Mouse (Mus musculus) adrenal gland (tissue): Measurements from ENCODE around the gene Grm4.

Experiments
- intact Hi-C: fragments of 180-260 bp; cut with DNase I; formaldehyde crosslinking; loops from one replicate; pipeline ENCODE4 v1.15.1; 2025

The Grm4 gene

GRCm38 (mm10) chr17:27500811-27501210 is 20.4 kb downstream of the Grm4 start:
- intact Hi-C loops: no loop called here

DNA sequence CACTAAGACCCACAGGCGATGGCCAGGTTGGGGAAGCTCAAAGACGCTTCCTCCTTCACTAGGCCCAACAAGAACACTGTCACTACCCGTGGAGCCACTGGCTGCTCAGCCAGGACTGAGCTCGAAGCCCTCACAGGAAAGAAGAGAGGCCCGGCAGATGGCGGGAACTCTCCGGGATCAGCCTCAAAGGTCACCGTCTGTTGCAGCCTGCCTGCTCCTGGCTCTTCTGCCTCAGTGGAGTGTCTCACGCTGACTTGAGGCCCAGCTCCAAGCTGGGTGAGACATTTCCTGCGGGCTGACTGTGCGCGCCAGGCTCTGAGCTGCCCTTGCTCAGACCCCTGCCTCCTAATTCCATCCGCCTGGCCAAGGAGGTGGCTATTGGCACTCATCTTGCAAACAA is 22.1 kb downstream of the Grm4 start:
- intact Hi-C loops: no loop called here

- intact Hi-C loops: no loop called here
These were observed 23.4 kb downstream of the Grm4 start for GRCm38 (mm10) chr17:27497798-27498197.

GRCm38 (mm10) chr17:27495008-27495540 is 26.1 kb downstream of the Grm4 start:
- intact Hi-C loops: no loop called here

GRCm38 (mm10) chr17:27493969-27494368 is 27.2 kb downstream of the Grm4 start:
- intact Hi-C loops: no loop called here

DNA sequence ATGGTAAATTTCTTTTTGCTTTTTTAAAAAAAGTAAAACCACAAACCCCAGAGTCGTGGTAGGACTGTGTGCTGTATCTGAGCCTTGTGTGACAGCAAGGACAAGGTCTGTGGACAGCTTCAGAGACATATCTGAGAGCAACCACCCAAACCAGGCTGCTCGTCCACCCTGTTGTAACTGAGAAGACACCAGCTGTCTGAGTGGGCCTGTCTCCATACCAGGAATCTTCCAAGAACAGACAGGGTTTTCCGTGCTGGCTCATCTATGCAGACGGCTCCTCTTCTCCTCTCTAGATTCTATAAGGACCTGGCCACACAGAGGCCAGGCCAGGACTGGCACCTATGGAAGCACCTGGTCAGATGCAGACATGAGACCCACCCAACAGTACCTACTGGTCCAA is 27.8 kb downstream of the Grm4 start:
- intact Hi-C loops: no loop called here

- intact Hi-C loops: no loop called here
These were observed 32.9 kb downstream of the Grm4 start for GRCm38 (mm10) chr17:27488173-27488823.

DNA sequence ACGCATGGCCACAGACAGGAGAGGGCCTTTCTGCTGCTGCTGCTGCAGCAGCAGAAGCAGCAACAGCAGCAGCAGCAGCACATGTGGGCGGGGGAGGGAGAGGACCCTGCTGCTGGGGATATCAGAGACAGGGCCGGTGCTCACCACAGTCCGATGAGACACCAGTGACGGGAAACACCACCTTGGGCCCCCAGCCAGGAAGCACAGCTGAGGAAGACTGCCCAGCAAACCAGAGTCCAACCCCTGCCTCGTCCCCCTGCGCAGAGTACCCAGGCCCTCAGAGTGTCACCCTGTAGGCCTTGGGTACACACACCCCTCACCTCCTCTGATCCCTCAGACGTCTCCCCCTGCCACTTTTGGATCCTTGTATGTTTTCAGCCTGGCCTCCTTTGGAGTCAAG is 35.3 kb downstream of the Grm4 start:
- intact Hi-C loops: no loop called here

DNA sequence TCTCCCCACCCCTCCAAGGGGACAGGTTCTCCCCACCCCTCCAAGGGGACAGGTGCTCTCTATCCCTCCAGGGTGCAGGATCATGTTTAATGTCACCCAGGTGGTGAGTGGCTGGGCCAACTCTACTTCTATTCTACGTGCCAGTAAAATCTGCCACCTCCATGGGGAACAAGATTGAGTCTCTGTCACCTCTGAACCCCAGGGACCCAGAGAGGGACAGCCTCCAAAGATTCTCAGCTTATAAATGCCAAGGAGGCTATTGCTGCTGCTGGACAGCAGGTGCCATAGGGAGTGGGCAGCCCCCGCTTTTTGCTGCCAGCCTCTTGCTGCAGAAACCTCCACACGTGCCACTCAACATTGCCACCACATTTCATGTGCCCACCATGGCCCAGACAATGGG is 37.6 kb downstream of the Grm4 start:
- intact Hi-C loops: no loop called here

DNA sequence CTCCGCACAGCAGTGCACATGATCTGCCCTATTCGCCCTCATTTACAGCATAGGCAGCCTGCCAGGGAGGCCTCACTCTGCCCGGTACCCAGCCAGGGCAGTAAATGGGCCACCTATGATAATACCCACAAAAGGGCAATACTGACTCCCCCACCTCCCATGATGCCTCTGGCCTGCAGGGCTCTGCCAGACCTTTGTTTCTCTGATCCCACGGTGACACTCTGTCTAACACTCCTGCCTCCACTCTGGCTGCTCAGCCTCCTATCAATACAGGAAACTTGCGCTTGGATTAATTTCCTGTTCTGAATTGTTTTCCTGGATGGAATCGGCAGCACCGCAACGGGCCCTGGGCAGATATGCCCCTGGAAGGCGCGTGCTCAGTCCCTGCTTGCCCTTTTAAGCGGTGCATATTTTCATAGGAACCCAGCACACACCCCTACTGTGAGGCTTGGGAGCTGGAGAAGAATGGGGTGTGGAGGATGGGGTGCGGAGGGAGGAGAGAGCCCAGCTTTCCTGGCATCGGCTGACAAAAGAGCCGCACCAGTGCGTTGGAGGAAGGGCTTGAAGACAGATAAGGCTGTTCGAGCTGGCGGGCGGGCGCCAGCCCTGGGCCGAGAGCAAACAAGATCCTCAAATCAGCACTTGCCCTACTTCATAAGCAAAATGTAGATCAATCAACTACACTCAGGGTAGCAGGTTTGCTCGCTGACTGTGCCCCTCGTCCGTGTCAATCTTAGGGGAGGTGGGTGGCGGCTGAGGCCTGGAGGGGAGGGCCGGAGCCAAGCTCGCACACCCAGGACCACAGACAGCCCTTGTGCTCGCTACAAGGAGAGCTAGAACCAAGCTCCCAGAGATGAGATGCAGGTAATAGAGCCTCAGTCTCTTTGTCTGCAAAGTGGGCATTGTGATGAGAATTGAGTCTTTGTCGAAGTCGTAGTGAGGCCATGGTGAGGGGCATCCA is 40.8 kb downstream of the Grm4 start:
- intact Hi-C loops: no loop called here

DNA sequence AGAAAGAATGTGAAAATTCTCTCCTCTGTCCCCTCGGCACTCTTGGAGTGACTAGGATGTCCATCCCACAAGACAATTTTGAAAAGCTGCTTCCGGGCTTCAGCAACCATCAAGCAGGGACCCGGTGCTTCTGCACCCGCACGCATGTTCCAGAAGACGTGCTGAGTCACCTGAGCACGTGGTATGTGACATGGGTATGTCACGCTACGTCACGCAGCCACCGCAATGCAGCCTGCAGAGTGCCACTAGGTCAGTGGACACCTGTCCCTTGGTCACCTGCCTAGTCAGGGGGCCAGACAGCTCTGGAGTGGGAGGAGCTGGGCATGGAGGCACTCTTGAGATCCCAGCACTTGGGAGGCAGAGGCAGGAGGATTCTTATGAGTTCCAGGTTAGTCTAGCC is 45.6 kb downstream of the Grm4 start:
- intact Hi-C loops: no loop called here

DNA sequence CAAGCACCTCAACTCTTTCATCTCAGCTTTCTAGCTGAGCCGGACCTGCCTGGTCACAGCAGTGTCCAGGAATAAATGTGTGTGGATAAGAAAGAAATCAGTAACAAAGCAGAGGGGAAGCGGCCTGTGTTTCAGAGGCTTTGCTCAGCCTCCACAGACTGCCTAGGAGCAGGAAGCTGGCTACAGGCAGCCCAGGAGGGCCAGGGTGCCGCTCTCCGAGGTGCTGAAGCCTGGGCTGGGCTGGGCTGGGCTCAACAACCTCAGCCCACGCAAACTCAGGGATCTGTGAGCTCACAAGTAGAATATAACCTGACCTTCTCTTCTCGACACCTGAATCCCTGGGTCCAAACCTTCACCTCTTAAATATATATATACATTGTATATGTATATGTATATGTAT is 54.6 kb downstream of the Grm4 start:
- intact Hi-C loops: no loop called here

GRCm38 (mm10) chr17:27465924-27466323 is 55.3 kb downstream of the Grm4 start:
- intact Hi-C loops: no loop called here

GRCm38 (mm10) chr17:27464327-27464962 is 56.8 kb downstream of the Grm4 start:
- intact Hi-C loops: no loop called here

DNA sequence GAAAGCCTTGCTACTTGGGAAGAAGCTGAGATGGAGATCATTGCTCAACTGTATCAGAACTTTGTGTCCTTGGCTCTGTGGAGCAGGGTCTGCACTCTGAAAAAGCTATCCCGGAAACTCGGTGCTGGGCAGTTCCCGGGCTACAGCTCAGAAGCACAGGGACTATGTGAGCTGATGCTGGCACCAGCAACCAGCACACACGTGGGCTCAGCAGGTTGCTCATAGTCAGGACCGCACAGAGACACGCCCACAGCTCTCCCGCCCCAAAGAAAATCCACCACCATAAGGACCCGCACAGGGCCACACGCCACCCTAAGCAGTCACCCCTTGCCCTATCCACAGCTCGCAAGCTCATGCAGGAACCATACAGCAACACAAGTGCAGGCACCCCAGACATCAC is 61.2 kb downstream of the Grm4 start:
- intact Hi-C loops: no loop called here

DNA sequence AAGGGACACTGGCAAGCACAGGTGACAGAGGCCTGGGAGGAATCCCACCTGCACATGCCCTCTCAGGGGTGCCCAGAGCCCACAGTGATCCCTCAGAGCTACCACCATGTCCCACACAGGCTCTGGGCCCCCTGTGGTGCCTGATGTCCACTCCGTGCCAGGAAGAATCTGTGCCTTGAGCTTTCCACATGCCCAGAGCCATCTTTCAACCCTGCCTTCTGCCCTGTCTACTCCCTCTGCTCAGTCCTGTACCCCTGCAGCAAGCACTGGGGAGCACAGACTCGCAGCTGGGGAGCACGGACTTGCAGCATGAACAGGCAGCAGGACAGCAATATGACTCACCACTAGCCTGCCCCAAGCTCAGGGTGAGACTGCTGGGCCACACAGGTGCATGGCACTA is 62.0 kb downstream of the Grm4 start:
- intact Hi-C loops: no loop called here

GRCm38 (mm10) chr17:27457863-27458494 is 63.2 kb downstream of the Grm4 start:
- intact Hi-C loops: no loop called here

GRCm38 (mm10) chr17:27457038-27457577 is 64.1 kb downstream of the Grm4 start:
- intact Hi-C loops: no loop called here

- intact Hi-C loops: no loop called here
These were observed 64.8 kb downstream of the Grm4 start for GRCm38 (mm10) chr17:27456364-27456763.

DNA sequence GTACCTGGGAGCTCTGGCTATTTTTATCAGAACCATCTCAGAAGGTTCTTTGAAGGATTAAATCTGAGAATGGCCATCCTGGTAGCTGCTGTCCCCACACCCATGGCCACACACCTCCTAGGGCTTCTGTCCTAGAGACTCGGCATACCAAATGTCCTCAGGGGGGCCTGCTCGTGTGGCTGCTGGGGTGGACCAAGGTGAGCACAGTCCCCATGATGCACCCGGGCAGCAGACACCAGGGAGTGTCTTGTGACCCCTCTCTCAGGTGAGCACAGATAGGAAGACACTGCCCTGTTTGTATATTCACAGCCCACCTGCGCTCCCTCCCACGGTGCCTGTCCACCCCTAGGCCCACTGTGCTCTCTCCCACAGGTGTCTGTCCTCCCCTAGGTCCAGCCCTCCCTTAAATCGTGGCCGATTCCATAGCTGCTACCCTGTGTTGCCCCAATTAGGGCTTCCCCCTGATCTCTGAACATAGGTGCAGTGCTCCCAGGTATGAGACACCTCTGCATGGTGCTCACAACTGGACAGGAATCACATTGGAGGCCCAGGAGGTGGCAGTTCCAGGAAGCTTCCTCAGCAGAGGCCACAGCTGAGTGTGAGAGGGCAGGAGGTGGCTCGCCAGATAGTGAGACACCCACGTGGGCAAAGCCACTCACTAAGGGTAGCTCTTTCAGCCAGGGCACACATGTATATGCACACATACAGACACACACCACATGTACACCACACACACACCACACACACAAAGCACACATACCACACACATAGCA is 66.0 kb downstream of the Grm4 start:
- intact Hi-C loops: no loop called here
